Mouse (Mus musculus) heart, postnatal 0 days (tissue): ENCODE data around the gene Micall1.

Source experiments
- CTCF ChIP-seq: IDR thresholded peaks from 2 replicates; pipeline ENCODE4 v1.5.1; 2016; ENCODE audit warnings: antibody characterized with exemption, control low read depth, low read depth
- EP300 ChIP-seq: IDR thresholded peaks from 2 replicates; pipeline ENCODE4 v1.6.1; 2016; ENCODE audit warnings: antibody characterized with exemption, low read depth

DNA sequence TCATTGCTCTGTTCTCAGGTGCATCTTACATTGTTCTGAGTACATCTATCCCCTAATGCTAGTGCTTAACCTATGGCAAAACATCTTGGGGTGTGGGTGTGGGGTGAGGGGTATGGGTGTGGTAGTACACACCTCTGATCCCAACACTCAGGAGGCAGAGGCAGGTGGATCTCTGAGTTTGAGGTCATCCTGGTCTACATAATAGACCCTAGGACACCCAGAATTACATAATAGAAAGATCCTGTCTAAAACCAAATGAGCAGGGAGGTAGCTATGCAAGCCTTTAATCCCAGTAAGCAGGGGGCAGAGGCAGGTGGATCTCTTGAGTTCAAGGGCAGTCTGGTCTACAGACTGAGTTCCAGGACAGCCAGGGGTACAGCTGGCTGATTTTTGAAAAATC lies 34.9 kb upstream of the Micall1 start:
- TF ChIP-seq CTCF (no peak), EP300 (no peak)
